Mouse (Mus musculus): ENCODE measurements around the gene Dok3.

- TF ChIP-seq POLR2A (IDR thresholded peaks at IDR 0.05; ENCODE audit: insufficient read depth, low read depth, low read length) (no peak), CTCF (IDR thresholded peaks at IDR 0.05; ENCODE audit: insufficient read depth, low read depth, low read length) (no peak)
These were observed 15.3 kb downstream of the Dok3 start for GRCm38 (mm10) chr13:55513828-55514227.
